Mouse (Mus musculus): ENCODE measurements at regions not wholly inside any gene's neighbourhood (a gene's known extent, or its start where the extent isn't known, plus 50 kb on each side); places are given as distances from the start of the nearest gene placed in this dataset.

DNA sequence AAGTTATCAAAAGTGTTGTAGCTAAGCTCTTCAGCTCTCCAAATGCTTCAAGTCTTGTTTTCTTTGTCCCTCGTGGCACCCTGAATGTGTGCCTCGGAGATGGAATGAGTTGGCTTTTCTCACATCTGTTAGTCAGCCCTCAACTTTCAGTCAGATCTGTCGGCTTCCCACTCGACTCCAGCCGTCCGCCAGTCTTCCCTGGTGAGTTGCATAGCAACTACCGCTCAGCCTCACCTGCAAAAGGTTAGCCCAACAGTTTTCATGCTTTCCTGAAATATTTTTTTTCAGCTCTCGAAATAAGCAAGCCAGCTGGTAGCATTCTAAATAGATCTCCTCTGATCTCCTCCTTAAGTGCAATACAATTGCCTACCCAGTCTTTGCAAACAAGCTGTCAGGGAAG lies 601.2 kb downstream of the Dok5 start:
- Histone ChIP-seq H3K79me2 (ENCODE audit: control insufficient read depth, insufficient read depth) (no peaks in the 10 kb centered on the region), H3K4me2 (ENCODE audit: low read depth) (no peak overlapping the region), H3ac (ENCODE audit: control insufficient read depth, insufficient read length) (no peak overlapping the region), H3K36me3 (ENCODE audit: control insufficient read depth, insufficient read depth) (no peaks in the 10 kb centered on the region), H3K27me3 (ENCODE audit: control insufficient read depth, insufficient read depth, insufficient read length) (no peaks in the 10 kb centered on the region), H3K4me3 (no peak overlapping the region)
- TF ChIP-seq E2F4 (IDR thresholded peaks at IDR 0.05; ENCODE audit: insufficient read depth) (no peak), POLR2AphosphoS2 (IDR thresholded peaks at IDR 0.05; ENCODE audit: insufficient read length, low read depth) (no peak), MYOG (IDR thresholded peaks at IDR 0.05; ENCODE audit: control insufficient read depth in 1 of 3, insufficient read depth in 1 of 3, insufficient read length in 2 of 3, low read depth in 2 of 3) (no peak), TCF3 (IDR thresholded peaks at IDR 0.05; ENCODE audit: insufficient read length, low read depth) (no peak)

GRCm38 (mm10) chr2:171331529-171331928 lies 599.9 kb downstream of the Dok5 start:
- Histone ChIP-seq H3K4me3 (no peak overlapping the region), H3K79me2 (ENCODE audit: control insufficient read depth, insufficient read depth) (no peaks in the 10 kb centered on the region), H3ac (ENCODE audit: control insufficient read depth, insufficient read length) (no peak overlapping the region), H3K36me3 (ENCODE audit: control insufficient read depth, insufficient read depth) (no peaks in the 10 kb centered on the region), H3K4me2 (ENCODE audit: low read depth) (no peak overlapping the region), H3K27me3 (ENCODE audit: control insufficient read depth, insufficient read depth, insufficient read length) (no peaks in the 10 kb centered on the region)
- TF ChIP-seq TCF12 (IDR thresholded peaks at IDR 0.05; ENCODE audit: insufficient read depth, poor library complexity, severe bottlenecking) (no peak), E2F4 (IDR thresholded peaks at IDR 0.05; ENCODE audit: insufficient read depth) (no peak), CEBPB (IDR thresholded peaks at IDR 0.05; ENCODE audit: insufficient read depth, poor library complexity, severe bottlenecking) (no peak)

DNA sequence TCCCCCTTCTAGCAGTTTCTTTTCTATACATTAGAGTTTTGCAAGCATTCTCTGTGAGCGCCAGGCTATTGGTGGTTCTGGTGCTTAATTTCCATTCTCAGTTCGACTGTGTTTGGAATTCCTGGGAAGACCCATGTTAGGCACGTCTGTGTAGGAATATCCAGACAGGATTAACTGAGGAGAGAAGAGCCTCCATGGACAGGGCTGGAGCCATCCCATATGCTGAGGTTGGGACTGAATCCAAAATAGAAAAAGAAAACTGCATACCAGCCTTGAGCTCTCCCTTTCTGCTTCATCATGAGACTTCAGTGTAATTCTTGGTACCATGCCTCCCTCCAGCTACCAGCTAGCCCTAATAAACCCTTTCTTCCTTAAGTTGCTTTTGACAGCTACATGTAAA lies 595.3 kb downstream of the Dok5 start:
- no peaks in the 10 kb centered on the region for H3K79me2 ChIP-seq (ENCODE audit: control insufficient read depth, insufficient read depth)
- H3K4me2 ChIP-seq (ENCODE audit: low read depth): no peak overlapping the region
- no peak overlapping the region for H3ac ChIP-seq (ENCODE audit: control insufficient read depth, insufficient read length)
- no peak overlapping the region for H3K4me3 ChIP-seq
- H3K27me3 ChIP-seq (ENCODE audit: control insufficient read depth, insufficient read depth, insufficient read length): no peaks in the 10 kb centered on the region
- no peak for TF ChIP-seq USF1 (IDR thresholded peaks at IDR 0.05; ENCODE audit: low read depth)
- no peak for TF ChIP-seq MAX (IDR thresholded peaks at IDR 0.05; ENCODE audit: low read depth)
- TF ChIP-seq TCF12 (IDR thresholded peaks at IDR 0.05; ENCODE audit: insufficient read depth, poor library complexity, severe bottlenecking): no peak
- TF ChIP-seq E2F4 (IDR thresholded peaks at IDR 0.05; ENCODE audit: insufficient read depth): no peak
- TF ChIP-seq REST (IDR thresholded peaks at IDR 0.05; ENCODE audit: insufficient read depth, insufficient read length): no peak
- no peak for TF ChIP-seq POLR2A (IDR thresholded peaks at IDR 0.05; ENCODE audit: insufficient read length, low read depth)
- no peak for TF ChIP-seq POLR2AphosphoS2 (IDR thresholded peaks at IDR 0.05; ENCODE audit: insufficient read length, low read depth)
- TF ChIP-seq MYOG (IDR thresholded peaks at IDR 0.05; ENCODE audit: control insufficient read depth in 1 of 3, insufficient read depth in 1 of 3, insufficient read length in 2 of 3, low read depth in 2 of 3): no peak
- TF ChIP-seq TCF3 (IDR thresholded peaks at IDR 0.05; ENCODE audit: insufficient read length, low read depth): no peak
- no peak for TF ChIP-seq MYOD1 (IDR thresholded peaks at IDR 0.05; ENCODE audit: control insufficient read depth in 1 of 3, insufficient read length in 2 of 3, low read depth in 2 of 3)
- TF ChIP-seq CEBPB (IDR thresholded peaks at IDR 0.05; ENCODE audit: insufficient read depth, poor library complexity, severe bottlenecking): no peak
- H3K36me3 ChIP-seq (ENCODE audit: control insufficient read depth, insufficient read depth): no peaks in the 10 kb centered on the region

DNA sequence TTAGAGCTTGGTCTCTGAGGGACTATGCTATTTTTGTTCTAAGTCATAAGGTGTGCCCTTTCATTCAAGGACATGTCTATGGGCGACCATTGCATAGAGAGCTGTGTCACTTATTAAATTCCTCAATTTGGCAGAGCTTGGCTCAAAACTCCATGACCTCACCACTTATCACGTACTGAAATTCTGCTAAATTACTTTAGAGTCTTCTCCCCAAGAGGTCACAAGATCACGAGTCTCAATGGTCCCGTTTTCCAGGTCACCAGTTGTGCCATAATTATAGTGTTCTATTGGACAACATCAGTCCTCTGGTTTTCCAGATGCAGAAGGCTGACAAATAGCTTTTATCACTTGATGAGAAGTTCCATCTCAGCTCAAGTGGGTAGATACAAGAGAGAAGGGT lies 576.9 kb downstream of the Dok5 start:
- Histone ChIP-seq H3K4me2 (ENCODE audit: low read depth) (no peak overlapping the region), H3K4me3 (no peak overlapping the region), H3K27me3 (ENCODE audit: control insufficient read depth, insufficient read depth, insufficient read length) (no peaks in the 10 kb centered on the region), H3K79me2 (ENCODE audit: control insufficient read depth, insufficient read depth) (no peaks in the 10 kb centered on the region), H3ac (ENCODE audit: control insufficient read depth, insufficient read length) (no peak overlapping the region), H3K36me3 (ENCODE audit: control insufficient read depth, insufficient read depth) (no peaks in the 10 kb centered on the region)
- TF ChIP-seq E2F4 (IDR thresholded peaks at IDR 0.05; ENCODE audit: insufficient read depth) (no peak), TCF3 (IDR thresholded peaks at IDR 0.05; ENCODE audit: insufficient read length, low read depth) (no peak), SRF (IDR thresholded peaks at IDR 0.05; ENCODE audit: control insufficient read depth, insufficient read length, low read depth) (no peak), USF1 (IDR thresholded peaks at IDR 0.05; ENCODE audit: low read depth) (no peak), POLR2AphosphoS2 (IDR thresholded peaks at IDR 0.05; ENCODE audit: insufficient read length, low read depth) (no peak), POLR2A (IDR thresholded peaks at IDR 0.05; ENCODE audit: insufficient read length, low read depth) (no peak), TCF12 (IDR thresholded peaks at IDR 0.05; ENCODE audit: insufficient read depth, poor library complexity, severe bottlenecking) (no peak), CEBPB (IDR thresholded peaks at IDR 0.05; ENCODE audit: insufficient read depth, poor library complexity, severe bottlenecking) (no peak), REST (IDR thresholded peaks at IDR 0.05; ENCODE audit: insufficient read depth, insufficient read length) (no peak), MAX (IDR thresholded peaks at IDR 0.05; ENCODE audit: low read depth) (no peak), MYOG (IDR thresholded peaks at IDR 0.05; ENCODE audit: control insufficient read depth in 1 of 3, insufficient read depth in 1 of 3, insufficient read length in 2 of 3, low read depth in 2 of 3) (no peak), MYOD1 (IDR thresholded peaks at IDR 0.05; ENCODE audit: control insufficient read depth in 1 of 3, insufficient read length in 2 of 3, low read depth in 2 of 3) (no peak)

GRCm38 (mm10) chr2:171306000-171306399 lies 574.4 kb downstream of the Dok5 start:
- Histone ChIP-seq H3ac (ENCODE audit: control insufficient read depth, insufficient read length) (no peak overlapping the region), H3K4me2 (ENCODE audit: low read depth) (no peak overlapping the region), H3K27me3 (ENCODE audit: control insufficient read depth, insufficient read depth, insufficient read length) (no peaks in the 10 kb centered on the region), H3K36me3 (ENCODE audit: control insufficient read depth, insufficient read depth) (no peaks in the 10 kb centered on the region), H3K4me3 (no peak overlapping the region), H3K79me2 (ENCODE audit: control insufficient read depth, insufficient read depth) (no peaks in the 10 kb centered on the region)
- TF ChIP-seq SRF (IDR thresholded peaks at IDR 0.05; ENCODE audit: control insufficient read depth, insufficient read length, low read depth) (no peak), CEBPB (IDR thresholded peaks at IDR 0.05; ENCODE audit: insufficient read depth, poor library complexity, severe bottlenecking) (no peak), E2F4 (IDR thresholded peaks at IDR 0.05; ENCODE audit: insufficient read depth) (no peak), REST (IDR thresholded peaks at IDR 0.05; ENCODE audit: insufficient read depth, insufficient read length) (no peak), TCF12 (IDR thresholded peaks at IDR 0.05; ENCODE audit: insufficient read depth, poor library complexity, severe bottlenecking) (no peak), MAX (IDR thresholded peaks at IDR 0.05; ENCODE audit: low read depth) (no peak), POLR2AphosphoS2 (IDR thresholded peaks at IDR 0.05; ENCODE audit: insufficient read length, low read depth) (no peak), TCF3 (IDR thresholded peaks at IDR 0.05; ENCODE audit: insufficient read length, low read depth) (no peak), MYOG (IDR thresholded peaks at IDR 0.05; ENCODE audit: control insufficient read depth in 1 of 3, insufficient read depth in 1 of 3, insufficient read length in 2 of 3, low read depth in 2 of 3) (no peak), USF1 (IDR thresholded peaks at IDR 0.05; ENCODE audit: low read depth) (no peak), POLR2A (IDR thresholded peaks at IDR 0.05; ENCODE audit: insufficient read length, low read depth) (no peak), MYOD1 (IDR thresholded peaks at IDR 0.05; ENCODE audit: control insufficient read depth in 1 of 3, insufficient read length in 2 of 3, low read depth in 2 of 3) (no peak)

Data from myocyte (in vitro differentiated cells).